Mouse (Mus musculus) midbrain, embryonic 11.5 days (tissue): Measurements from ENCODE around the gene Lrrtm3. TPM values are rescaled to one million over a fixed set of nuclear protein-coding genes. Genes with fewer than 3 reads are reported as not detected.

Experiments
- ATAC-seq: fragments of 200-750 bp; cut with Nextera tagmentation; 2 replicates; pipeline ENCODE4 v1.8.0; 2017; ENCODE audit warnings: moderate TSS enrichment, moderate library complexity; ENCODE audit not compliant: low FRiP score
- DNase-seq: peaks from one replicate; pipeline ENCODE4 v3.0.0; 2015; ENCODE audit warnings: low spot score; ENCODE audit errors: missing footprints
- H3K27ac ChIP-seq: fragments of 300-500 bp; sonication (generic); 2 replicates; pipeline ENCODE4 v1.5.1; 2014; ENCODE audit warnings: low read depth, low read length
- H3K27me3 ChIP-seq: fragments of 300-500 bp; sonication (generic); 2 replicates; pipeline ENCODE4 v1.6.1; 2014; ENCODE audit warnings: mild to moderate bottlenecking, low read length, moderate library complexity, mixed read lengths; ENCODE audit not compliant: control insufficient read depth, insufficient read depth
- H3K36me3 ChIP-seq: fragments of 300-500 bp; sonication (generic); 2 replicates; pipeline ENCODE4 v1.6.1; 2014; ENCODE audit warnings: mild to moderate bottlenecking, low read length, moderate library complexity, mixed read lengths; ENCODE audit not compliant: control insufficient read depth, insufficient read depth
- H3K4me1 ChIP-seq: fragments of 300-500 bp; sonication (generic); 2 replicates; pipeline ENCODE4 v1.6.1; 2014; ENCODE audit warnings: low read length; ENCODE audit not compliant: control insufficient read depth, insufficient read depth
- H3K4me2 ChIP-seq: fragments of 300-500 bp; sonication (generic); 2 replicates; pipeline ENCODE4 v1.6.1; 2014; ENCODE audit warnings: mild to moderate bottlenecking, moderate library complexity
- H3K4me3 ChIP-seq: fragments of 300-500 bp; sonication (generic); 2 replicates; pipeline ENCODE4 v1.5.1; 2014; ENCODE audit warnings: low read depth, low read length
- H3K9ac ChIP-seq: fragments of 300-500 bp; sonication (generic); 2 replicates; pipeline ENCODE4 v1.6.1; 2014; ENCODE audit warnings: low read length
- H3K9me3 ChIP-seq: fragments of 300-500 bp; sonication (generic); 2 replicates; pipeline ENCODE4 v1.6.1; 2016; ENCODE audit warnings: low read length; ENCODE audit not compliant: control insufficient read depth
- WGBS: fragments of 180-500 bp; shearing (Covaris S2); extraction: QIAGEN DNeasy Blood & Tissue Kit; methylation state at CpG from one replicate; pipeline ENCODE4 v1.1.7; 2014; 5-methylcytosine and 5-hydroxymethylcytosine counted together
- polyA plus RNA-seq: library from polyadenylated mRNA; unstranded; fragments of >200 nt; fragmentation: Nextera tagmentation; extraction: Ambion mirVana; gene quantifications from 2 replicates; pipeline ENCODE4 v1.2.1, GENCODE M21; 2014

Gene Lrrtm3
- polyA plus RNA-seq, 1 experiment from 2014 or later = 2.6 TPM

GRCm38 (mm10) chr10:63886449-63887088, 203.5 kb downstream of the Lrrtm3 start:
- Histone ChIP-seq H3K36me3 (no peaks in the 10 kb centered on the region), H3K4me3 (no peak overlapping the region), H3K27me3 (no peaks in the 10 kb centered on the region), H3K9ac (no peak overlapping the region), H3K4me1 (no peaks in the 10 kb centered on the region), H3K9me3 (no peaks in the 10 kb centered on the region), H3K27ac (no peak overlapping the region), H3K4me2 (no peak overlapping the region)
- 89% methylated on average over 23 of the region's 23 CpGs for WGBS
- DNase-seq (no peak), ATAC-seq (no peak)

- H3K36me3 ChIP-seq = no peaks in the 10 kb centered on the region
- no peak overlapping the region for H3K9ac ChIP-seq
- H3K27ac ChIP-seq = no peak overlapping the region
- H3K4me1 ChIP-seq = no peaks in the 10 kb centered on the region
- H3K9me3 ChIP-seq = no peaks in the 10 kb centered on the region
- no peaks in the 10 kb centered on the region for H3K27me3 ChIP-seq
- 74% methylated on average over 5 of the region's 5 CpGs for WGBS
- H3K4me3 ChIP-seq = no peak overlapping the region
- no peak overlapping the region for H3K4me2 ChIP-seq
- ATAC-seq (no peak), DNase-seq (no peak)
Measured at GRCm38 (mm10) chr10:63880462-63880903, 209.6 kb downstream of the Lrrtm3 start.

Other genes starting within 250 kb of the Lrrtm3 start
- 0.07 and 0.12 TPM in 2 replicates for gene Gm10118, start 162.8 kb downstream of the Lrrtm3 start, polyA plus RNA-seq